8 mouse cellular contexts compared by ENCODE assay signal in the genomic region with DNA sequence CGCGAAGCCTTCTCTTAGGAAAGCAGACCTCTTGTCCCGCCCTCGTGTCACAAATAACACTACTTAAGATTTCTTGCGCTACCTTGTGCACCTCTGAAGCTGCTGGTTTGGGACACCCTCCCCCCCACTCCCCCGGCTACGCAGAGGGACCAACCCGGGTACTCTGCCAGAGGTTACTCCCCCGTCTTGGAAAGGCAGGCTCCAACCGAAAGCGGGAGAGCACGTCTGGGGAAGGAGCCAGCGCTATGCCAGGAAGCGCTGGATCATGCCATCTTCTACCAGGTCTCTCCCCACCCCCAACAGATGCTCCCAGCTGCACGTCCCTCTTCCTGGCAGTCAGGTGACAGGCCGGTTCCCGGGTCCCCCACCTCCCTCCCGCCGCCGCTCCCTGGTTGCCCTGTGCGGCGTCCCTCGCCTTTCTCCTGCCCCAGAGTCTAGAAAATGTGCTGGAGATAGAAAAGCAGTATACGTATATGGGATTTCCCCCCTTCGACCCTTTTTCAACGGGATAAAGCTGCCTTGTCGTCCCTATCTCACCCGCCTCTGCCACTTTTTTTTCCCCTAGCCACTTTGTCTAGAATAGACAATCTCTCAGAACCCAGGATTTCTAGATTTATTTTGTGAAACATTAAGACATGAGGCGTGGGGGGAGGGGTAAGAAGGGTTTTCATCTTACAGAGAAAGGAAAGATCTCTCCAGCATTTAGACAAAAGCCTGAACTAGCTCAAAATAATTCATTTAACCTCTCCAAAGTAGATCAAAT. TPM values are rescaled to one million over a fixed set of nuclear protein-coding genes. Genes with fewer than 3 reads are reported as not detected.
DNase-seq lines count a peak whose midpoint lies in the region; ATAC-seq and TF ChIP-seq lines count a peak whose summit lies in the region.

No protein-coding gene starts in this region.

- peak; percentile 28; the same call in 1 of the 2 replicates for ATAC-seq in heart, embryonic 11.5 days (replicated peaks; ENCODE audit: insufficient number of reproducible peaks, low FRiP score, low TSS enrichment)
- ATAC-seq in liver, embryonic 16.5 days (ENCODE audit: low read depth) = peak; percentile 24
- no peak; the same call in 1 of the 2 replicates for ATAC-seq in megakaryocyte progenitor cell, adult 5-6 weeks (replicated peaks; ENCODE audit: poor library complexity)

- TF ChIP-seq CTCF in E14TG2a.4 (conservative IDR thresholded peaks at IDR 0.05; ENCODE audit: low read length) = no peak
- no peak for TF ChIP-seq CTCF in olfactory bulb, adult 2 months (IDR thresholded peaks at IDR 0.05; ENCODE audit: insufficient read depth, low read depth, low read length)

- peak overlapping the region; percentile 76 for H3K27ac ChIP-seq in heart, embryonic 11.5 days (ENCODE audit: low read depth, low read length)
- peak overlapping the region; percentile 76 for H3K27ac ChIP-seq in liver, embryonic 16.5 days (ENCODE audit: low read length)
- peak overlapping the region; percentile 100 for H3K27ac ChIP-seq in olfactory bulb, adult 2 months (ENCODE audit: insufficient read depth, low read depth, low read length)

- WGBS in heart, embryonic 11.5 days (ENCODE audit: insufficient replicate concordance) = 2% methylated on average over 29 of the region's 29 CpGs
- 2% methylated on average over 29 of the region's 29 CpGs for WGBS in liver, embryonic 16.5 days (ENCODE audit: insufficient replicate concordance)
- WGBS in olfactory bulb, adult 2 months = 2% methylated on average over 29 of the region's 29 CpGs

- TF ChIP-seq POLR2A in olfactory bulb, adult 2 months (IDR thresholded peaks at IDR 0.05; ENCODE audit: insufficient read depth, low read depth, low read length) = no peak

- no peaks in the 10 kb centered on the region for H3K36me3 ChIP-seq in E14TG2a.4 (ENCODE audit: insufficient read depth, low read length)
- no peaks in the 10 kb centered on the region for H3K36me3 ChIP-seq in heart, embryonic 11.5 days (ENCODE audit: control insufficient read depth, insufficient read depth, low read length)
- H3K36me3 ChIP-seq in liver, embryonic 16.5 days (ENCODE audit: control insufficient read depth, insufficient read depth) = no peaks in the 10 kb centered on the region

- peak; percentile 88 for DNase-seq in ZHBTc4 (ENCODE audit: low read depth, low spot score)
- DNase-seq in embryo, embryonic 10 days (ENCODE audit: low spot score) = peak; percentile 58
- peak; percentile 77 for DNase-seq in kidney, adult 9 months

- no peaks in the 10 kb centered on the region; the same call in 1 of the 2 replicates for H3K27me3 ChIP-seq in E14TG2a.4 (ENCODE audit: insufficient read depth, low read length)
- no peaks in the 10 kb centered on the region for H3K27me3 ChIP-seq in heart, embryonic 11.5 days (ENCODE audit: control insufficient read depth, insufficient read depth, low read length)
- peaks cover 8% of the 10 kb centered on the region for H3K27me3 ChIP-seq in liver, embryonic 16.5 days (ENCODE audit: control insufficient read depth, insufficient read depth, low read depth, low read length)

- H3K4me2 ChIP-seq in heart, embryonic 11.5 days = peak overlapping the region; percentile 78
- peak overlapping the region; percentile 93 for H3K4me2 ChIP-seq in liver, embryonic 16.5 days (ENCODE audit: low read depth, low read length)

- H3K4me1 ChIP-seq in E14TG2a.4 (replicated peaks; ENCODE audit: low read depth, low read length) = peaks cover 32% of the 10 kb centered on the region
- peaks cover 12% of the 10 kb centered on the region for H3K4me1 ChIP-seq in heart, embryonic 11.5 days (ENCODE audit: control insufficient read depth, insufficient read depth, low read length)
- H3K4me1 ChIP-seq in liver, embryonic 16.5 days (ENCODE audit: control insufficient read depth, low read depth, low read length) = peaks cover 29% of the 10 kb centered on the region
- peaks cover 5% of the 10 kb centered on the region; the same call in 1 of the 2 replicates for H3K4me1 ChIP-seq in olfactory bulb, adult 2 months (ENCODE audit: control insufficient read depth, insufficient read depth, low read length)

- peak overlapping the region; percentile 93 for H3K4me3 ChIP-seq in E14TG2a.4 (replicated peaks; ENCODE audit: low read length)
- H3K4me3 ChIP-seq in heart, embryonic 11.5 days (ENCODE audit: low read depth, low read length) = peak overlapping the region; percentile 96
- peak overlapping the region; percentile 97 for H3K4me3 ChIP-seq in liver, embryonic 16.5 days (ENCODE audit: low read depth, low read length)
- peak overlapping the region; percentile 97 for H3K4me3 ChIP-seq in olfactory bulb, adult 2 months (ENCODE audit: insufficient read depth, low read depth, low read length)

- peak overlapping the region; percentile 92 for H3K9ac ChIP-seq in heart, embryonic 11.5 days (ENCODE audit: low read depth, low read length)
- H3K9ac ChIP-seq in liver, embryonic 16.5 days (ENCODE audit: low read depth, low read length) = peak overlapping the region; percentile 98

- H3K9me3 ChIP-seq in E14TG2a.4 (ENCODE audit: low read length) = no peaks in the 10 kb centered on the region
- H3K9me3 ChIP-seq in heart, embryonic 11.5 days (replicated peaks; ENCODE audit: control insufficient read depth, low read length) = no peaks in the 10 kb centered on the region
- H3K9me3 ChIP-seq in liver, embryonic 16.5 days (replicated peaks; ENCODE audit: control insufficient read depth, low read length) = no peaks in the 10 kb centered on the region

RNA-seq across cellular contexts. Expression of gene Map3k1, which starts 0.9 kb away (rescaled TPM):
- polyA plus RNA-seq in heart, embryonic 11.5 days (2014; fragmentation: Nextera tagmentation; extraction: Ambion mirVana) = 15.8 and 19.3 TPM in 2 replicates
- 12.8 and 13.7 TPM in 2 replicates for polyA plus RNA-seq in liver, embryonic 16.5 days (2015; fragmentation: Nextera tagmentation; extraction: Ambion mirVana)
- 135 TPM in 1 of 2 replicates, not detected in the other for polyA plus RNA-seq in olfactory bulb, adult 2 months (2012; ENCODE audit: insufficient read depth, insufficient read length, low replicate concordance, missing spikeins)
- total RNA-seq in megakaryocyte progenitor cell, adult 5-6 weeks (2015) = 26.7 and 32.2 TPM in 2 replicates
- 26.2 and 33.4 TPM in 2 replicates for total RNA-seq in megakaryocyte progenitor cell, adult 5-6 weeks (2017)
